Mouse (Mus musculus) forebrain, embryonic 12.5 days (tissue): ENCODE data around the gene Kntc1. TPM values are rescaled to one million over a fixed set of nuclear protein-coding genes. Genes with fewer than 3 reads are reported as not detected.
"Not testable (repeated sequence)": the region's sequence is repeated elsewhere in the genome, so short reads cannot be mapped to it uniquely, and the experiment has no call there.

Source experiments
- ATAC-seq: fragments of 200-750 bp; cut with Nextera tagmentation; 2 replicates; pipeline ENCODE4 v1.8.0; 2017; ENCODE audit warnings: moderate TSS enrichment; ENCODE audit not compliant: low FRiP score
- H3K27ac ChIP-seq: fragments of 300-500 bp; sonication (generic); 2 replicates; pipeline ENCODE4 v1.5.1; 2016; ENCODE audit warnings: mild to moderate bottlenecking
- H3K27me3 ChIP-seq: fragments of 300-500 bp; sonication (generic); 2 replicates; pipeline ENCODE4 v1.6.1; 2016; ENCODE audit warnings: mild to moderate bottlenecking
- H3K36me3 ChIP-seq: fragments of 300-500 bp; sonication (generic); replicated peaks from 2 replicates; pipeline ENCODE4 v1.6.1; 2016; ENCODE audit warnings: mild to moderate bottlenecking
- H3K4me1 ChIP-seq: fragments of 300-500 bp; sonication (generic); 2 replicates; pipeline ENCODE4 v1.6.1; 2016
- H3K4me2 ChIP-seq: fragments of 300-500 bp; sonication (generic); 2 replicates; pipeline ENCODE4 v1.6.1; 2016; ENCODE audit warnings: mild to moderate bottlenecking, moderate library complexity
- H3K4me3 ChIP-seq: fragments of 300-500 bp; sonication (generic); replicated peaks from 2 replicates; pipeline ENCODE4 v1.5.1; 2016; ENCODE audit warnings: mild to moderate bottlenecking
- H3K9ac ChIP-seq: fragments of 300-500 bp; sonication (generic); 2 replicates; pipeline ENCODE4 v1.6.1; 2016; ENCODE audit warnings: mild to moderate bottlenecking
- H3K9me3 ChIP-seq: fragments of 300-500 bp; sonication (generic); 2 replicates; pipeline ENCODE4 v1.6.1; 2016
- WGBS: fragments of 180-500 bp; shearing (Covaris S2); methylation state at CpG from one replicate; pipeline ENCODE4 v1.1.7; 2016; 5-methylcytosine and 5-hydroxymethylcytosine counted together
- polyA plus RNA-seq: library from polyadenylated mRNA; unstranded; fragments of >200 nt; fragmentation: Nextera tagmentation; extraction: Ambion mirVana; gene quantifications from 2 replicates; pipeline ENCODE4 v1.2.1, GENCODE M21; 2016

Kntc1 gene
- polyA plus RNA-seq, 1 experiment from 2014 or later: 49.4 TPM

- H3K9ac ChIP-seq: peak overlapping the region; percentile 93
- under 1% methylated on average over 18 of the region's 18 CpGs for WGBS
- no peak; the same call in 1 of the 2 replicates for ATAC-seq
- H3K9me3 ChIP-seq: no peaks in the 10 kb centered on the region
- peak overlapping the region; percentile 81 for H3K4me2 ChIP-seq
- H3K4me3 ChIP-seq: peak overlapping the region; percentile 85
- peaks cover 35% of the 10 kb centered on the region for H3K4me1 ChIP-seq
- H3K27ac ChIP-seq: peak overlapping the region; percentile 99
- H3K27me3 ChIP-seq: no peaks in the 10 kb centered on the region
- H3K36me3 ChIP-seq: peaks cover 16% of the 10 kb centered on the region
Measured at GRCm38 (mm10) chr5:123748339-123749064, 1.0 kb upstream of the Kntc1 start.

GRCm38 (mm10) chr5:123765506-123765905 lies 16.0 kb downstream of the Kntc1 start:
- Histone ChIP-seq H3K4me2 (no peak overlapping the region), H3K27ac (no peak overlapping the region), H3K4me3 (no peak overlapping the region), H3K4me1 (no peaks in the 10 kb centered on the region), H3K9ac (no peak overlapping the region), H3K36me3 (peaks cover 77% of the 10 kb centered on the region), H3K27me3 (no peaks in the 10 kb centered on the region), H3K9me3 (no peaks in the 10 kb centered on the region)
- ATAC-seq: no peak
- 96% methylated on average over 11 of the region's 11 CpGs for WGBS

- not testable (repeated sequence) for ATAC-seq
- peaks cover 78% of the 10 kb centered on the region for H3K36me3 ChIP-seq
- WGBS: 95% methylated on average over 11 of the region's 11 CpGs
Measured at GRCm38 (mm10) chr5:123766455-123766854, 16.9 kb downstream of the Kntc1 start.

DNA sequence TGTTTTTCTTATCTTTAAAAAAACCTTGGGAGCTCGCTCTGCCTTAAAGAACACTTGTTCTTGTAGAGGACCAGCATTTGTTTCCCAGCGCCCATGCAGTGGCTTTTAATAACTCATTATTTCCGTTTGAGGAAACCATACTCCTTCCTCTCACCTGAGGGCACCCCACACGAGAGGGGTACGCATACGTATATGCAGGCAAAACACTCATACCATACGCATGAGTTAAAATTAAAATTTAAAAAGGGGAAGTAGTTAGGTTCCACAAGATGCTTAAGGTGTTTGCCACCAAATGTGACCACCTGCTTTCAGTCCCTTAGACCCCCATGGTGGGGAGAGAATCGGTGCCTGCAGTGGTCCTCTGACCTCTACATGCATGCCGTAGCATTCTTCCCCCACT lies 23.9 kb downstream of the Kntc1 start:
- no peaks in the 10 kb centered on the region for H3K9me3 ChIP-seq
- H3K4me2 ChIP-seq: no peak overlapping the region
- peaks cover 80% of the 10 kb centered on the region for H3K36me3 ChIP-seq
- WGBS: 93% methylated on average over 9 of the region's 9 CpGs
- no peak for ATAC-seq
- no peak overlapping the region for H3K27ac ChIP-seq
- H3K4me1 ChIP-seq: no peaks in the 10 kb centered on the region
- H3K27me3 ChIP-seq: no peaks in the 10 kb centered on the region
- H3K9ac ChIP-seq: no peak overlapping the region
- no peak overlapping the region for H3K4me3 ChIP-seq

More at GRCm38 (mm10) chr5:123766455-123766854, 16.9 kb downstream of the Kntc1 start:
- not testable (repeated sequence) for H3K9ac ChIP-seq, H3K4me3 ChIP-seq, H3K27ac ChIP-seq, H3K9me3 ChIP-seq, H3K4me1 ChIP-seq, H3K4me2 ChIP-seq, H3K27me3 ChIP-seq

DNA sequence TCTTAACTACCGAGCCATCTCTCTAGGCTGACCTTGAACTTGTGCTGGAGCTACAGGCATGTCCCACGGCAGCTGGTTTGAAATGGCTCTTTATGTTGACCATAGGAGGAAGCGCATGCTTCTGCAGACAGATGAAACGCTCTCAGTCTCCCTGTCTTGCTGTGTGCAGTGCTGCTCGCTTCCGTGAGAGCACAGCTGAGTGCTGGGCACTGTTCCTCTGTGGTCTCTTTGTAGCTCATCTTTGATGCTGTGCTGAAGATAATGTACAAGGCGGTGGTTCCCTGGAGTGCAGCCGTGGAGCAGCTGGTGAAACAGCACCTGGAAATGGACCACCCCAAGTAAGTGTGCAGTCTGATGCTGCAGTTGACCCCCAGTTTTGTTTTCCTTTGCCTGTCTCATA lies 31.2 kb downstream of the Kntc1 start:
- H3K9ac ChIP-seq: no peak overlapping the region
- no peak for ATAC-seq
- no peak overlapping the region for H3K27ac ChIP-seq
- peaks cover 94% of the 10 kb centered on the region for H3K36me3 ChIP-seq
- H3K9me3 ChIP-seq: no peaks in the 10 kb centered on the region
- no peak overlapping the region for H3K4me2 ChIP-seq
- H3K4me3 ChIP-seq: no peak overlapping the region
- H3K4me1 ChIP-seq: no peaks in the 10 kb centered on the region
- 93% methylated on average over 8 of the region's 8 CpGs for WGBS
- H3K27me3 ChIP-seq: no peaks in the 10 kb centered on the region

DNA sequence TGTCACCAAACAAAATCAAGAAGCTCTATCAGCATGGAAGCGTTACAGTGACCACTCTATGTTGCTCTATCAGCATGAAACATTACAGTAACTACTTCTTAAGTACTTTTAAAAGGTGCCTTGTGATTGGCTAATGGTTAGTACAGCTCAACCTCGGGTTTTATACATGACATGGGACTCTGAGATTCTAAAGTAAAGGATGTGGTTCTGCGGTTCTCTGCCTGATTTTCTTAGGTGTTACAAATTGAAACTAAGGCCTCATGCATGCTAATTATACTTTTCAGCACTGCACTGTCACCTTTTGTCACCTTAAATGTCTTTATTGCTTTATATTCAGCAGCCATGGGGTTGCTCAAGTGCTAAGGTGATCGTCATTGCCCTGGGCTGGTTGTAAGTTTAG lies 32.3 kb downstream of the Kntc1 start:
- no peak overlapping the region for H3K4me2 ChIP-seq
- H3K9ac ChIP-seq: no peak overlapping the region
- H3K27ac ChIP-seq: no peak overlapping the region
- no peaks in the 10 kb centered on the region for H3K9me3 ChIP-seq
- H3K36me3 ChIP-seq: peaks cover 93% of the 10 kb centered on the region
- no peak overlapping the region for H3K4me3 ChIP-seq
- H3K27me3 ChIP-seq: no peaks in the 10 kb centered on the region
- no peaks in the 10 kb centered on the region for H3K4me1 ChIP-seq
- 96% methylated on average over 4 of the region's 4 CpGs for WGBS
- ATAC-seq: no peak

- Histone ChIP-seq H3K9me3 (no peaks in the 10 kb centered on the region), H3K36me3 (peaks cover 94% of the 10 kb centered on the region), H3K4me1 (no peaks in the 10 kb centered on the region), H3K4me3 (no peak overlapping the region), H3K27me3 (no peaks in the 10 kb centered on the region), H3K4me2 (no peak overlapping the region), H3K27ac (no peak overlapping the region), H3K9ac (no peak overlapping the region)
- WGBS: 94% methylated on average over 7 of the region's 7 CpGs
- no peak for ATAC-seq
Measured at GRCm38 (mm10) chr5:123788976-123789375, 39.5 kb downstream of the Kntc1 start.

DNA sequence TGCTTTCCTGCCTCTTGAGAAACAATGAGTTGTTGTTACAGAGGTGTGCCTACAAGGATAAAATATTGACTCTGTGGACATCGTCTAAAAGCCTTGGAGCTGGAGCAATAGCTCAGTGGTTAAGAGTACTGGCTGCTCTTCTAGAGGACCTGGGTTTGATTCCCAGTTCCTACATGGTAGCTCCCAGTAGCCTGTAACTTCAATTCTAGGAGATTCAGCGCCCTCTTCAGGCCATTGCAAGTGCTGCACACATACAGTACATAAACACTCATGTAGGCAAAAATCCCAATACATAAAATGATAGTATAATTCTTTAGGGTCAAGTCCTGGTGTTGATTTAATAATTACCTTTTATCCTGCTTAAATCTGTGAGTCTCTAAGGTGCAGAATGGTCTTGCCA lies 43.6 kb downstream of the Kntc1 start:
- WGBS: 91% methylated on average over 2 of the region's 2 CpGs
- no peak for ATAC-seq
- Histone ChIP-seq H3K36me3 (peaks cover 94% of the 10 kb centered on the region), H3K4me3 (no peak overlapping the region), H3K9me3 (no peaks in the 10 kb centered on the region), H3K27me3 (no peaks in the 10 kb centered on the region), H3K27ac (no peak overlapping the region), H3K4me2 (no peak overlapping the region), H3K9ac (no peak overlapping the region), H3K4me1 (no peaks in the 10 kb centered on the region)

DNA sequence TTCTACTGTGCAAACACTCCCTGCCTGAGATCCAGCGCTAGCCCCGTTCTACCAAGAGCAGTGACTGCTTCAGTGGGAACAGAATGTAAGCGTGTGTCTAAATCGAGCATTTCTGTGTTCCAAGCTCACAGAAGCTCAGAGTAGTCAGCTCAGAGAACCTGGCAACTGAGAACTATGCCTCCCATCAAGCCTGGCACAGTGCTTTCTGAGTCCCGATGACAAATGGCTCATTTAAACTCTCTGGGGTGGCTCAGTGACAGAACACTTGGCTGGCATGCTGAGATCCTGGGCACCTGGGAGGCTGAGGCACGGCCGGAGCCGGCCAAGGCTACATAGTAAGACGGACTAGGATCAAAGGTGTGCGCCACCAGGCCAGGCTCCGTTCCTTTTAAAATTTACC lies 56.8 kb downstream of the Kntc1 start:
- WGBS: 94% methylated on average over 11 of the region's 11 CpGs
- no peak for ATAC-seq
- peaks cover 73% of the 10 kb centered on the region for H3K36me3 ChIP-seq
- no peak overlapping the region for H3K4me3 ChIP-seq
- no peaks in the 10 kb centered on the region for H3K9me3 ChIP-seq
- H3K9ac ChIP-seq: no peak overlapping the region
- H3K27me3 ChIP-seq: no peaks in the 10 kb centered on the region
- no peak overlapping the region for H3K27ac ChIP-seq
- no peaks in the 10 kb centered on the region for H3K4me1 ChIP-seq
- H3K4me2 ChIP-seq: no peak overlapping the region

DNA sequence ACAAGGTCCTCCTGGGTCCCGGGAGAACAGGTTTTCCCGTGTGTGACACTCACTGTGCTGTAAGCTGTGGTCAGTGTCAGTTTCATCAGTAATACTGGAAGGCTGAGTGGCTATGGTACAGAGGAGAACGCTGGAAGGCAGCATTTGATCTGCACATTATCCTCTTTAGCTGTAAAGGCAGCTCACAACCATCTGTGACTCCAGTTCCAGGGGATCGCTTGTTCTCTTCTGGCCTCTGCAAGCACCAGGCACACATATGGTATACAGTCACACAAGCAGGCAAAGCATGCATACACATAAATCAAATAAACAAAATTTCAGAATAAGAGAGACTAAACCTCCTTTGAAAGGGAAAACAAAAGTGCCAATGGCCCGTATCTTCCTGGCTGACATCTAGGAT lies 59.0 kb downstream of the Kntc1 start:
- 96% methylated on average over 5 of the region's 5 CpGs for WGBS

DNA sequence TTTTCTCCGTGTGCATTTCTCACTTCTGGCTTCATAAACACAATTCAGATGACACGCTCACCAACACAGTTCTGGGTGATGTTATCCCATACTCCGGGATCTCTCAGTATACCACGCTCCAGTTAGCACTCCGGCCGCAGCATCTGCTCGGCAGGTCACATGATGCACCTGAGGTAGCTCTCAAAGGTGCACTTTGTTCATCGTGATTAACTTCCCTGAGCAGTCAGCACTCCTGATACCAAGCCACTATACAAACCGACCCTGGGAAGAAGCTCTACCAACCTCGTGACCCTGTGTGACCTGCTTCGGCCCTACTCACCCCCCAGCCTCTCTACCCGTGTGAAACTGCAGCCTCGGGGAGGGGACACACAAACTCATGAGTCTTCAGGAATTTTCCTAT lies 59.6 kb downstream of the Kntc1 start:
- no peaks in the 10 kb centered on the region for H3K4me1 ChIP-seq
- no peak overlapping the region for H3K4me3 ChIP-seq
- no peak overlapping the region for H3K9ac ChIP-seq
- H3K9me3 ChIP-seq: no peaks in the 10 kb centered on the region
- ATAC-seq: no peak
- H3K27ac ChIP-seq: no peak overlapping the region
- H3K4me2 ChIP-seq: no peak overlapping the region
- WGBS: 92% methylated on average over 13 of the region's 13 CpGs
- H3K27me3 ChIP-seq: no peaks in the 10 kb centered on the region
- H3K36me3 ChIP-seq: peaks cover 69% of the 10 kb centered on the region

More for the DNA sequence above, 59.0 kb downstream of the Kntc1 start:
- Histone ChIP-seq H3K4me3 (no peak overlapping the region), H3K9me3 (no peaks in the 10 kb centered on the region), H3K4me1 (no peaks in the 10 kb centered on the region), H3K9ac (no peak overlapping the region), H3K36me3 (peaks cover 73% of the 10 kb centered on the region), H3K27ac (no peak overlapping the region), H3K4me2 (no peak overlapping the region), H3K27me3 (no peaks in the 10 kb centered on the region)
- no peak for ATAC-seq

DNA sequence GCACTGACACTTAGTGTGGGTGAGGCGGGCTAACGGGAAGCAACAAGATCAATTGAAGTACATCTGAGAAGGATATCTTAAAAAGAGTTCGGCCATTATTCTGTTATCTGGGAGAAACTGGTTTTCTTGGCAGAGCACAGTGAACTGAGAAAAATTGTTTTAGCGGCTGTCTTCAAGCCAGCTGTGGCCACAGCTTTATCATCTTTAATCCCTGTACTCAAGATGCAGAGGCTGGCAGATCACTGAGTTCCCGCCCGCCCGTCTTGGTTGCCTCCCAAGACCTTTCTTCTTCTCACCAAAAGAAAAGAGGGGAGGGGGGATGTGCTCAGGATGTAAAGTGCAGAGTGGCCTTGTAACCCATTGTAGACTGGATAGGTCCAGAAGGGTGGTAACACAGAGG lies 67.4 kb downstream of the Kntc1 start:
- no peak for ATAC-seq
- Histone ChIP-seq H3K9me3 (no peaks in the 10 kb centered on the region), H3K36me3 (peaks cover 78% of the 10 kb centered on the region), H3K4me2 (no peak overlapping the region), H3K9ac (no peak overlapping the region), H3K27ac (no peak overlapping the region), H3K27me3 (no peaks in the 10 kb centered on the region), H3K4me3 (no peak overlapping the region), H3K4me1 (no peaks in the 10 kb centered on the region)
- 86% methylated on average over 7 of the region's 7 CpGs for WGBS

- no peaks in the 10 kb centered on the region for H3K27me3 ChIP-seq
- no peaks in the 10 kb centered on the region for H3K4me1 ChIP-seq
- H3K36me3 ChIP-seq: peaks cover 69% of the 10 kb centered on the region
- no peak overlapping the region for H3K4me3 ChIP-seq
- ATAC-seq: no peak
- no peak overlapping the region for H3K27ac ChIP-seq
- H3K9me3 ChIP-seq: no peaks in the 10 kb centered on the region
- H3K4me2 ChIP-seq: no peak overlapping the region
- WGBS: 95% methylated on average over 19 of the region's 19 CpGs
- no peak overlapping the region for H3K9ac ChIP-seq
Measured at GRCm38 (mm10) chr5:123818941-123819577, 69.5 kb downstream of the Kntc1 start.
